25 mouse cellular contexts compared by ENCODE assay signal in the genomic region with DNA sequence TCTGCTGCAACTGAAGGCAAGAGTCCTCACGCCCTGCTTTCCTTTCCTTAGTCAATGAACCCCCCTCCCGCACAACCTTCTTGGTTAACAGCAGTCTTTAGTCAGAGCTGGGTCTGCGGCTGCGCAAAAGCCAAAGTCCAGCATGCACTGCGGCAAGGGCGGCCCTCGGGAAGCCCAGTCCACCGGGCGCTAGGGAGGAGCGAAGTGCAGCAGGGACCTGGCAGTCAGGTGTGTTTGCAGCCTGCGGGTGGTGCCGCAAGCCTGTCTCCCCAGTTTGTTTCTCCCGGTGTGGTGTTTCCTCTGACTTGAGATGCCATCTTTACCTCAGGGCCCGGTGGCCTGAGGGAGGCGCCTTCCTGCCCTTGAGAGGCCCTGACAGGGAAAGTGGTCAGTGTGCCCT. TPM values are rescaled to one million over a fixed set of nuclear protein-coding genes. Genes with fewer than 3 reads are reported as not detected.
DNase-seq lines count a peak whose midpoint lies in the region; ATAC-seq and TF ChIP-seq lines count a peak whose summit lies in the region.
"Had no signal": no experiment of that assay in that cellular context is flagged by ENCODE, and none has a peak within 500 bp of the region (broad histone marks: within the 10 kb centered on the region; RNA-seq: fewer than 3 reads in every experiment).

A gene (plus strand): TSS at position 129 of the 400 bp plus-strand sequence.

- H3K36me3 ChIP-seq in heart, embryonic 12.5 days = no peaks in the 10 kb centered on the region
- H3K36me3 ChIP-seq in heart, embryonic 11.5 days (ENCODE audit: control insufficient read depth, insufficient read depth, low read length) = no peaks in the 10 kb centered on the region
- no peaks in the 10 kb centered on the region for H3K36me3 ChIP-seq in liver, postnatal 0 days (replicated peaks; ENCODE audit: insufficient read depth, low read length)
- no peaks in the 10 kb centered on the region for H3K36me3 ChIP-seq in kidney, embryonic 15.5 days
- H3K36me3 ChIP-seq: embryonic facial prominence, embryonic 13.5 days; forebrain, embryonic 10.5 days; limb, embryonic 12.5 days had no signal

- peak; percentile 64 for ATAC-seq in heart, embryonic 12.5 days (ENCODE audit: insufficient number of reproducible peaks, low FRiP score)
- no peak for ATAC-seq in heart, embryonic 11.5 days (replicated peaks; ENCODE audit: insufficient number of reproducible peaks, low FRiP score, low TSS enrichment)
- ATAC-seq in liver, postnatal 0 days = peak; percentile 33; the same call in 1 of the 2 replicates
- no peak for ATAC-seq in monocyte, adult 5-6 weeks (replicated peaks; ENCODE audit: insufficient number of reproducible peaks, low FRiP score, low TSS enrichment, poor library complexity, severe bottlenecking)
- ATAC-seq in cerebellum, adult (ENCODE audit: insufficient number of reproducible peaks, low FRiP score, low TSS enrichment) = no peak
- no peak for ATAC-seq in kidney, embryonic 15.5 days (replicated peaks; ENCODE audit: low FRiP score)
- ATAC-seq: activated CD4-positive, CD25-positive, alpha-beta regulatory T cell, adult 4 months; hindbrain, postnatal 0 days; lung, postnatal 0 days had no signal

- no peak for TF ChIP-seq EP300 in liver, postnatal 0 days (IDR thresholded peaks at IDR 0.05; ENCODE audit: low read depth)

- no peaks in the 10 kb centered on the region for H3K27me3 ChIP-seq in heart, embryonic 12.5 days (replicated peaks)
- H3K27me3 ChIP-seq in heart, embryonic 11.5 days (ENCODE audit: control insufficient read depth, insufficient read depth, low read length) = no peaks in the 10 kb centered on the region
- no peaks in the 10 kb centered on the region for H3K27me3 ChIP-seq in liver, postnatal 0 days (ENCODE audit: insufficient read depth, low read length)
- no peaks in the 10 kb centered on the region for H3K27me3 ChIP-seq in kidney, embryonic 15.5 days
- H3K27me3 ChIP-seq: embryonic facial prominence, embryonic 13.5 days; limb, embryonic 12.5 days had no signal

- no peak within 1 kb of the TSS for H3K4me3 ChIP-seq in heart, embryonic 12.5 days
- H3K4me3 ChIP-seq in heart, embryonic 11.5 days (ENCODE audit: low read depth, low read length) = no peak within 1 kb of the TSS
- H3K4me3 ChIP-seq in liver, postnatal 0 days (ENCODE audit: low read depth, low read length) = no peak within 1 kb of the TSS
- no peak within 1 kb of the TSS for H3K4me3 ChIP-seq in kidney, embryonic 15.5 days (replicated peaks)
- H3K4me3 ChIP-seq: embryonic facial prominence, embryonic 13.5 days; forebrain, embryonic 10.5 days; limb, embryonic 12.5 days had no signal

- TF ChIP-seq CTCF in liver, postnatal 0 days (IDR thresholded peaks at IDR 0.05; ENCODE audit: low read depth) = peak; percentile 13; the same call in 1 of the 2 replicates

- no peaks in the 10 kb centered on the region for H3K4me1 ChIP-seq in heart, embryonic 12.5 days (replicated peaks)
- no peaks in the 10 kb centered on the region for H3K4me1 ChIP-seq in heart, embryonic 11.5 days (ENCODE audit: control insufficient read depth, insufficient read depth, low read length)
- H3K4me1 ChIP-seq in liver, postnatal 0 days (ENCODE audit: insufficient read depth) = no peaks in the 10 kb centered on the region
- H3K4me1 ChIP-seq in kidney, embryonic 15.5 days = no peaks in the 10 kb centered on the region
- H3K4me1 ChIP-seq: embryonic facial prominence, embryonic 13.5 days; forebrain, embryonic 10.5 days; limb, embryonic 12.5 days had no signal

- H3K9ac ChIP-seq in heart, embryonic 12.5 days = no peak within 1 kb of the TSS
- no peak within 1 kb of the TSS for H3K9ac ChIP-seq in heart, embryonic 11.5 days (ENCODE audit: low read depth, low read length)
- H3K9ac ChIP-seq in liver, postnatal 0 days (replicated peaks) = no peak within 1 kb of the TSS
- H3K9ac ChIP-seq in kidney, embryonic 15.5 days = no peak within 1 kb of the TSS
- H3K9ac ChIP-seq: embryonic facial prominence, embryonic 13.5 days; limb, embryonic 12.5 days had no signal

- no peak within 1 kb of the TSS for H3K27ac ChIP-seq in heart, embryonic 12.5 days (ENCODE audit: poor library complexity, severe bottlenecking)
- no peak within 1 kb of the TSS for H3K27ac ChIP-seq in heart, embryonic 11.5 days (ENCODE audit: low read depth, low read length)
- H3K27ac ChIP-seq in liver, postnatal 0 days (ENCODE audit: low read depth) = no peak within 1 kb of the TSS
- no peak within 1 kb of the TSS for H3K27ac ChIP-seq in kidney, embryonic 15.5 days
- H3K27ac ChIP-seq: embryonic facial prominence, embryonic 13.5 days; forebrain, embryonic 10.5 days; hindbrain, postnatal 0 days; limb, embryonic 12.5 days had no signal

- H3K4me2 ChIP-seq in heart, embryonic 12.5 days = no peak within 1 kb of the TSS
- H3K4me2 ChIP-seq in heart, embryonic 11.5 days = no peak within 1 kb of the TSS
- H3K4me2 ChIP-seq in liver, postnatal 0 days (ENCODE audit: low read depth, low read length) = no peak within 1 kb of the TSS
- no peak within 1 kb of the TSS for H3K4me2 ChIP-seq in kidney, embryonic 15.5 days
- H3K4me2 ChIP-seq: embryonic facial prominence, embryonic 13.5 days; limb, embryonic 12.5 days had no signal

- DNase-seq in ZHBTc4 (ENCODE audit: low read depth, low spot score) = peak; percentile 57
- DNase-seq in liver, postnatal 0 days = peak; percentile 40
- DNase-seq: adrenal gland, postnatal 25 days; B cell, adult 2 months; cerebellum, adult 8-10 months; gastrocnemius, postnatal 10 days; kidney, adult 18-20 months; kidney, postnatal 14 days; midbrain, embryonic 14.5 days; retina, postnatal 1 day; thymus, postnatal 25 days had no signal

- 65% methylated on average over 15 of the region's 15 CpGs for WGBS in heart, embryonic 12.5 days
- 68% methylated on average over 15 of the region's 15 CpGs for WGBS in heart, embryonic 11.5 days (ENCODE audit: insufficient replicate concordance)
- 56% methylated on average over 15 of the region's 15 CpGs for WGBS in liver, postnatal 0 days (ENCODE audit: insufficient replicate concordance)
- WGBS in kidney, embryonic 15.5 days = 84% methylated on average over 15 of the region's 15 CpGs

- H3K9me3 ChIP-seq in heart, embryonic 12.5 days (replicated peaks) = no peaks in the 10 kb centered on the region
- H3K9me3 ChIP-seq in heart, embryonic 11.5 days (replicated peaks; ENCODE audit: control insufficient read depth, low read length) = no peaks in the 10 kb centered on the region
- H3K9me3 ChIP-seq in liver, postnatal 0 days (ENCODE audit: low read length) = no peaks in the 10 kb centered on the region
- no peaks in the 10 kb centered on the region for H3K9me3 ChIP-seq in kidney, embryonic 15.5 days (replicated peaks)
- H3K9me3 ChIP-seq: embryonic facial prominence, embryonic 13.5 days; forebrain, embryonic 10.5 days; limb, embryonic 12.5 days had no signal

RNA-seq across cellular contexts. Expression of the gene that starts here (rescaled TPM):
- 0.10 and 0.26 TPM in 2 replicates for polyA plus RNA-seq in heart, embryonic 12.5 days (2016; fragmentation: Nextera tagmentation; extraction: Ambion mirVana)
- 0.06 TPM in 1 of 2 replicates, not detected in the other for polyA plus RNA-seq in heart, embryonic 11.5 days (2014; fragmentation: Nextera tagmentation; extraction: Ambion mirVana)
- polyA plus RNA-seq in liver, postnatal 0 days (2015; fragmentation: Nextera tagmentation; extraction: Ambion mirVana) = 0.09 and 0.12 TPM in 2 replicates
- total RNA-seq in monocyte, adult 5-6 weeks (2017) = 0.10 TPM in 1 of 3 replicates, not detected in the others
- 0.04 and 0.06 TPM in 2 replicates for polyA plus RNA-seq in kidney, embryonic 15.5 days (2015; fragmentation: Nextera tagmentation; extraction: Ambion mirVana)
- total RNA-seq: heart, adult 8-10 months; heart, postnatal 25 days; megakaryocyte, adult 5-6 weeks had no signal

Comparison
In these comparisons a context has a peak if more than half of its experiments do, and no peak if none do; other contexts are left out.
1. Peak in ATAC-seq in heart, embryonic 12.5 days; RNA of the gene not detected or under 1 TPM.
2. Peak in DNase-seq and ATAC-seq in liver, postnatal 0 days; RNA of the gene not detected or under 1 TPM.